Mouse (Mus musculus): ENCODE measurements around the gene Mrgprf. TPM values are rescaled to one million over a fixed set of nuclear protein-coding genes. Genes with fewer than 3 reads are reported as not detected.

Gene Mrgprf
- total and polyA plus RNA-seq, 2 experiments from 2014 or later, result 3.4 to 4.4 TPM

- Histone ChIP-seq H3K9me3 (ENCODE audit: low read length) (no peaks in the 10 kb centered on the region), H3K9ac (no peak overlapping the region), H3K27ac (ENCODE audit: low read depth, low read length) (no peak overlapping the region), H3K4me3 (ENCODE audit: low read depth, low read length) (no peak overlapping the region), H3K4me2 (ENCODE audit: low read depth) (no peak overlapping the region), H3K36me3 (ENCODE audit: insufficient read depth) (no peaks in the 10 kb centered on the region), H3K27me3 (ENCODE audit: insufficient read depth, low read length) (no peaks in the 10 kb centered on the region), H3K4me1 (ENCODE audit: insufficient read depth) (no peaks in the 10 kb centered on the region)
- no peak for TF ChIP-seq CTCF (IDR thresholded peaks at IDR 0.05; ENCODE audit: low read depth)
- DNase-seq (no peak), ATAC-seq (no peak)
- 85% methylated on average over 30 of the region's 30 CpGs for WGBS
Measured at GRCm38 (mm10) chr7:145308061-145308675, 7.5 kb downstream of the Mrgprf start.

- Histone ChIP-seq H3K4me3 (ENCODE audit: low read depth, low read length) (no peak overlapping the region), H3K27ac (ENCODE audit: low read depth, low read length) (no peak overlapping the region), H3K9ac (no peak overlapping the region), H3K9me3 (ENCODE audit: low read length) (no peaks in the 10 kb centered on the region), H3K27me3 (ENCODE audit: insufficient read depth, low read length) (no peaks in the 10 kb centered on the region), H3K36me3 (ENCODE audit: insufficient read depth) (no peaks in the 10 kb centered on the region), H3K4me2 (ENCODE audit: low read depth) (no peak overlapping the region), H3K4me1 (ENCODE audit: insufficient read depth) (no peaks in the 10 kb centered on the region)
- ATAC-seq (no peak), DNase-seq (no peak)
- no peak for TF ChIP-seq CTCF (IDR thresholded peaks at IDR 0.05; ENCODE audit: low read depth)
- WGBS, result 75% methylated on average over 4 of the region's 4 CpGs
Measured at GRCm38 (mm10) chr7:145308866-145309265, 8.2 kb downstream of the Mrgprf start.

- H3K4me2 ChIP-seq (ENCODE audit: low read depth), result no peak overlapping the region
- 79% methylated on average over 1 of the region's 1 CpGs for WGBS
- H3K36me3 ChIP-seq (ENCODE audit: insufficient read depth), result no peaks in the 10 kb centered on the region
- H3K27me3 ChIP-seq (ENCODE audit: insufficient read depth, low read length), result no peaks in the 10 kb centered on the region
- DNase-seq (no peak), ATAC-seq (no peak)
- no peaks in the 10 kb centered on the region for H3K9me3 ChIP-seq (ENCODE audit: low read length)
- H3K4me3 ChIP-seq (ENCODE audit: low read depth, low read length), result no peak overlapping the region
- no peak overlapping the region for H3K27ac ChIP-seq (ENCODE audit: low read depth, low read length)
- no peak for TF ChIP-seq CTCF (IDR thresholded peaks at IDR 0.05; ENCODE audit: low read depth)
- H3K4me1 ChIP-seq (ENCODE audit: insufficient read depth), result no peaks in the 10 kb centered on the region
- no peak overlapping the region for H3K9ac ChIP-seq
Measured at GRCm38 (mm10) chr7:145309877-145310276, 9.2 kb downstream of the Mrgprf start.

GRCm38 (mm10) chr7:145310526-145310925, 9.9 kb downstream of the Mrgprf start:
- Histone ChIP-seq H3K36me3 (ENCODE audit: insufficient read depth) (no peaks in the 10 kb centered on the region), H3K27me3 (ENCODE audit: insufficient read depth, low read length) (no peaks in the 10 kb centered on the region), H3K9ac (no peak overlapping the region), H3K4me1 (ENCODE audit: insufficient read depth) (no peaks in the 10 kb centered on the region), H3K9me3 (ENCODE audit: low read length) (no peaks in the 10 kb centered on the region), H3K4me3 (ENCODE audit: low read depth, low read length) (no peak overlapping the region), H3K27ac (ENCODE audit: low read depth, low read length) (no peak overlapping the region), H3K4me2 (ENCODE audit: low read depth) (no peak overlapping the region)
- WGBS, result 75% methylated on average over 5 of the region's 5 CpGs
- DNase-seq, result no peak
- no peak for ATAC-seq
- no peak for TF ChIP-seq CTCF (IDR thresholded peaks at IDR 0.05; ENCODE audit: low read depth)

- H3K36me3 ChIP-seq (ENCODE audit: insufficient read depth), result no peaks in the 10 kb centered on the region
- no peak overlapping the region for H3K4me2 ChIP-seq (ENCODE audit: low read depth)
- H3K4me1 ChIP-seq (ENCODE audit: insufficient read depth), result no peaks in the 10 kb centered on the region
- ATAC-seq (no peak), DNase-seq (no peak)
- no peak overlapping the region for H3K4me3 ChIP-seq (ENCODE audit: low read depth, low read length)
- WGBS, result 75% methylated on average over 3 of the region's 3 CpGs
- no peaks in the 10 kb centered on the region for H3K27me3 ChIP-seq (ENCODE audit: insufficient read depth, low read length)
- no peak overlapping the region for H3K9ac ChIP-seq
- TF ChIP-seq CTCF (IDR thresholded peaks at IDR 0.05; ENCODE audit: low read depth), result no peak
- no peaks in the 10 kb centered on the region for H3K9me3 ChIP-seq (ENCODE audit: low read length)
- H3K27ac ChIP-seq (ENCODE audit: low read depth, low read length), result no peak overlapping the region
Measured at GRCm38 (mm10) chr7:145312137-145312536, 11.5 kb downstream of the Mrgprf start.

- H3K4me2 ChIP-seq (ENCODE audit: low read depth), result no peak within 1 kb of the TSS
- no peaks in the 10 kb centered on the region for H3K36me3 ChIP-seq (ENCODE audit: insufficient read depth)
- H3K4me1 ChIP-seq (ENCODE audit: insufficient read depth), result no peaks in the 10 kb centered on the region
- no peak for DNase-seq
- H3K27me3 ChIP-seq (ENCODE audit: insufficient read depth, low read length), result no peaks in the 10 kb centered on the region
- H3K9ac ChIP-seq, result no peak within 1 kb of the TSS
- no peak for TF ChIP-seq CTCF (IDR thresholded peaks at IDR 0.05; ENCODE audit: low read depth)
- 89% methylated on average over 6 of the region's 6 CpGs for WGBS
- no peaks in the 10 kb centered on the region for H3K9me3 ChIP-seq (ENCODE audit: low read length)
- H3K4me3 ChIP-seq (ENCODE audit: low read depth, low read length), result no peak within 1 kb of the TSS
- no peak for ATAC-seq
- H3K27ac ChIP-seq (ENCODE audit: low read depth, low read length), result no peak within 1 kb of the TSS
Measured at GRCm38 (mm10) chr7:145314785-145315411, 14.3 kb downstream of the Mrgprf start, which contains the start of gene Mrgprd. Gene Mrgprd, plus strand, starts transcription at chr7:145314835.

- Histone ChIP-seq H3K9ac (no peak overlapping the region), H3K4me1 (ENCODE audit: insufficient read depth) (no peaks in the 10 kb centered on the region), H3K27me3 (ENCODE audit: insufficient read depth, low read length) (no peaks in the 10 kb centered on the region), H3K36me3 (ENCODE audit: insufficient read depth) (no peaks in the 10 kb centered on the region), H3K4me3 (ENCODE audit: low read depth, low read length) (no peak overlapping the region), H3K27ac (ENCODE audit: low read depth, low read length) (no peak overlapping the region), H3K4me2 (ENCODE audit: low read depth) (no peak overlapping the region), H3K9me3 (ENCODE audit: low read length) (no peaks in the 10 kb centered on the region)
- peak; percentile 40; the same call in 1 of the 2 replicates for ATAC-seq
- no peak for TF ChIP-seq CTCF (IDR thresholded peaks at IDR 0.05; ENCODE audit: low read depth)
- 51% methylated on average over 4 of the region's 4 CpGs for WGBS
- no peak for DNase-seq
Measured at GRCm38 (mm10) chr7:145317522-145317921, 16.9 kb downstream of the Mrgprf start.

Measured in forebrain, postnatal 0 days (tissue).